Comparison of ENCODE assay signal across 8 mouse cellular contexts in genomic region chr8:107435421-107435961, GRCm38 (mm10). TPM values are rescaled to one million over a fixed set of nuclear protein-coding genes. Genes with fewer than 3 reads are reported as not detected.
DNase-seq lines count a peak whose midpoint lies in the region; ATAC-seq and TF ChIP-seq lines count a peak whose summit lies in the region.

No protein-coding gene starts in this region.

- no peaks in the 10 kb centered on the region for H3K27me3 ChIP-seq in heart, embryonic 15.5 days
- peaks cover 4% of the 10 kb centered on the region for H3K27me3 ChIP-seq in Patski
- no peaks in the 10 kb centered on the region for H3K27me3 ChIP-seq in hindbrain, embryonic 15.5 days
- no peaks in the 10 kb centered on the region for H3K27me3 ChIP-seq in midbrain, embryonic 13.5 days

- no peak for TF ChIP-seq CTCF in Patski (IDR thresholded peaks at IDR 0.05)

- H3K27ac ChIP-seq in heart, embryonic 15.5 days: no peak overlapping the region
- H3K27ac ChIP-seq in hindbrain, embryonic 15.5 days (replicated peaks): no peak overlapping the region
- no peak overlapping the region for H3K27ac ChIP-seq in midbrain, embryonic 13.5 days

- H3K4me3 ChIP-seq in heart, embryonic 15.5 days: peak overlapping the region; percentile 88
- peak overlapping the region; percentile 93 for H3K4me3 ChIP-seq in hindbrain, embryonic 15.5 days
- H3K4me3 ChIP-seq in midbrain, embryonic 13.5 days (replicated peaks): peak overlapping the region; percentile 82

- intact Hi-C loops in heart, postnatal 36 days (cut with DNase I): no loop called here

- peaks cover 14% of the 10 kb centered on the region for H3K4me1 ChIP-seq in heart, embryonic 15.5 days (replicated peaks)
- H3K4me1 ChIP-seq in hindbrain, embryonic 15.5 days (replicated peaks): peaks cover 18% of the 10 kb centered on the region
- H3K4me1 ChIP-seq in midbrain, embryonic 13.5 days (replicated peaks): peaks cover 19% of the 10 kb centered on the region

- 30% methylated on average over 11 of the region's 11 CpGs for WGBS in heart, embryonic 15.5 days
- WGBS in hindbrain, embryonic 15.5 days: 32% methylated on average over 11 of the region's 11 CpGs
- 34% methylated on average over 11 of the region's 11 CpGs for WGBS in midbrain, embryonic 13.5 days

- H3K9ac ChIP-seq in heart, embryonic 15.5 days: peak overlapping the region; percentile 92; the same call in 1 of the 2 replicates
- H3K9ac ChIP-seq in hindbrain, embryonic 15.5 days: peak overlapping the region; percentile 95; the same call in 1 of the 2 replicates
- peak overlapping the region; percentile 87 for H3K9ac ChIP-seq in midbrain, embryonic 13.5 days (replicated peaks)

- no peak for ATAC-seq in heart, embryonic 15.5 days (replicated peaks; ENCODE audit: insufficient number of reproducible peaks, insufficient read depth, low FRiP score, low read depth)
- ATAC-seq in Patski: peak; percentile 36
- no peak; the same call in 1 of the 2 replicates for ATAC-seq in hindbrain, embryonic 15.5 days (ENCODE audit: low FRiP score, low read depth)
- ATAC-seq in midbrain, embryonic 13.5 days: no peak; the same call in 1 of the 2 replicates

- POLR2A ChIA-PET in Patski (lab: Charles Lee): interaction anchor here (0.6 kb wide), 1 partner anchor 107 kb away, joined by 3 read pairs; no protein-coding TSS in a partner anchor

- in situ Hi-C loops in Patski (cut with MboI; ENCODE audit: low pct_unique_long_range_greater_than_20kb): no loop called here

- no peak for DNase-seq in heart, postnatal 36 days
- no peak for DNase-seq in Patski (ENCODE audit: low read depth, low spot score)
- DNase-seq in cerebellum, adult 11 months: no peak
- DNase-seq in spleen, postnatal 4 days (ENCODE audit: low spot score in 2 of 2): no peak
- DNase-seq in frontal cortex, postnatal 36 days (ENCODE audit: low spot score in 2 of 2): no peak

- H3K36me3 ChIP-seq in heart, embryonic 15.5 days: no peaks in the 10 kb centered on the region
- H3K36me3 ChIP-seq in hindbrain, embryonic 15.5 days: no peaks in the 10 kb centered on the region
- H3K36me3 ChIP-seq in midbrain, embryonic 13.5 days: no peaks in the 10 kb centered on the region

- peak overlapping the region; percentile 75 for H3K4me2 ChIP-seq in heart, embryonic 15.5 days
- peak overlapping the region; percentile 79 for H3K4me2 ChIP-seq in hindbrain, embryonic 15.5 days
- H3K4me2 ChIP-seq in midbrain, embryonic 13.5 days (replicated peaks): peak overlapping the region; percentile 74

- CTCF ChIA-PET in Patski (lab: Charles Lee): no interaction called here

- H3K9me3 ChIP-seq in heart, embryonic 15.5 days (replicated peaks): no peaks in the 10 kb centered on the region
- no peaks in the 10 kb centered on the region for H3K9me3 ChIP-seq in hindbrain, embryonic 15.5 days
- H3K9me3 ChIP-seq in midbrain, embryonic 13.5 days: no peaks in the 10 kb centered on the region

RNA-seq across cellular contexts. Expression of gene Wwp2, which starts 0.7 kb away (rescaled TPM):
- polyA plus RNA-seq in heart, embryonic 15.5 days (2015; fragmentation: Nextera tagmentation; extraction: Ambion mirVana): 27.5 and 40.4 TPM in 2 replicates
- 10 to 100 TPM; 23.9 to 26.1 TPM for total RNA-seq in heart, postnatal 36 days (2021)
- 26.9 TPM for polyA plus RNA-seq in Patski (2021)
- 38.4 and 41.5 TPM in 2 replicates for polyA plus RNA-seq in hindbrain, embryonic 15.5 days (2015; fragmentation: Nextera tagmentation; extraction: Ambion mirVana)
- polyA plus RNA-seq in midbrain, embryonic 13.5 days (2015; fragmentation: Nextera tagmentation; extraction: Ambion mirVana): 48.9 and 50.0 TPM in 2 replicates

RNA-seq across cellular contexts. Expression of gene Nob1, which starts 10.6 kb away (rescaled TPM):
- 44.4 and 50.2 TPM in 2 replicates for polyA plus RNA-seq in heart, embryonic 15.5 days (2015; fragmentation: Nextera tagmentation; extraction: Ambion mirVana)
- total RNA-seq in heart, postnatal 36 days (2021): 10 to 100 TPM; 21.6 to 24.1 TPM
- polyA plus RNA-seq in Patski (2021): 42.1 TPM
- 64.6 and 68.8 TPM in 2 replicates for polyA plus RNA-seq in hindbrain, embryonic 15.5 days (2015; fragmentation: Nextera tagmentation; extraction: Ambion mirVana)
- polyA plus RNA-seq in midbrain, embryonic 13.5 days (2015; fragmentation: Nextera tagmentation; extraction: Ambion mirVana): 70.8 and 75.5 TPM in 2 replicates

RNA-seq across cellular contexts. Expression of gene Nqo1, which starts 32.5 kb away (rescaled TPM):
- polyA plus RNA-seq in heart, embryonic 15.5 days (2015; fragmentation: Nextera tagmentation; extraction: Ambion mirVana): 10.7 and 28.0 TPM in 2 replicates
- 10 to 100 TPM; 33.2 to 57.3 TPM for total RNA-seq in heart, postnatal 36 days (2021)
- polyA plus RNA-seq in Patski (2021): 1.0 TPM
- 8.5 and 9.2 TPM in 2 replicates for polyA plus RNA-seq in hindbrain, embryonic 15.5 days (2015; fragmentation: Nextera tagmentation; extraction: Ambion mirVana)
- 3.3 and 3.7 TPM in 2 replicates for polyA plus RNA-seq in midbrain, embryonic 13.5 days (2015; fragmentation: Nextera tagmentation; extraction: Ambion mirVana)
